Mouse (Mus musculus) stomach, embryonic 14.5 days (tissue): ENCODE results near the gene Stk38l. TPM values are rescaled to one million over a fixed set of nuclear protein-coding genes. Genes with fewer than 3 reads are reported as not detected.

ENCODE experiments used
- ATAC-seq: fragments of 200-750 bp; cut with Nextera tagmentation; 2 replicates; pipeline ENCODE4 v1.8.0; 2017; ENCODE audit warnings: low read depth, moderate TSS enrichment; ENCODE audit not compliant: insufficient number of reproducible peaks, insufficient read depth, low FRiP score
- H3K27ac ChIP-seq: fragments of 300-500 bp; sonication (generic); 2 replicates; pipeline ENCODE4 v1.5.1; 2014; ENCODE audit warnings: mild to moderate bottlenecking, low read length, moderate library complexity, mixed read lengths
- H3K27me3 ChIP-seq: fragments of 300-500 bp; sonication (generic); 2 replicates; pipeline ENCODE4 v1.6.1; 2014; ENCODE audit warnings: low read length, control low read depth, mixed read lengths; ENCODE audit not compliant: control insufficient read depth, insufficient read depth
- H3K36me3 ChIP-seq: fragments of 300-500 bp; sonication (generic); 2 replicates; pipeline ENCODE4 v1.6.1; 2014; ENCODE audit warnings: mild to moderate bottlenecking, control low read depth, low read length, moderate library complexity, mixed read lengths; ENCODE audit not compliant: control insufficient read depth, insufficient read depth
- H3K4me1 ChIP-seq: fragments of 300-500 bp; sonication (generic); 2 replicates; pipeline ENCODE4 v1.6.1; 2014; ENCODE audit warnings: low read length, control low read depth, mixed read lengths; ENCODE audit not compliant: control insufficient read depth, insufficient read depth
- H3K4me2 ChIP-seq: fragments of 300-500 bp; sonication (generic); replicated peaks from 2 replicates; pipeline ENCODE4 v1.6.1; 2014; ENCODE audit warnings: low read depth, low read length, control low read depth
- H3K4me3 ChIP-seq: fragments of 300-500 bp; sonication (generic); 2 replicates; pipeline ENCODE4 v1.5.1; 2014; ENCODE audit warnings: low read depth, low read length, control low read depth
- H3K9ac ChIP-seq: fragments of 300-500 bp; sonication (generic); replicated peaks from 2 replicates; pipeline ENCODE4 v1.6.1; 2014; ENCODE audit warnings: low read depth, mild to moderate bottlenecking, control low read depth, low read length, moderate library complexity, mixed read lengths
- H3K9me3 ChIP-seq: fragments of 300-500 bp; sonication (generic); 2 replicates; pipeline ENCODE4 v1.6.1; 2016; ENCODE audit warnings: low read depth, low read length, control low read depth; ENCODE audit not compliant: control insufficient read depth
- WGBS: fragments of 180-500 bp; shearing (Covaris S2); extraction: QIAGEN DNeasy Blood & Tissue Kit; methylation state at CpG from one replicate; pipeline ENCODE4 v1.1.7; 2014; 5-methylcytosine and 5-hydroxymethylcytosine counted together
- polyA plus RNA-seq: library from polyadenylated mRNA; unstranded; fragments of >200 nt; fragmentation: Nextera tagmentation; extraction: Ambion mirVana; gene quantifications from 2 replicates; pipeline ENCODE4 v1.2.1, GENCODE M21; 2014

Gene Stk38l
- polyA plus RNA-seq, 1 experiment from 2014 or later, result 25.0 TPM

DNA sequence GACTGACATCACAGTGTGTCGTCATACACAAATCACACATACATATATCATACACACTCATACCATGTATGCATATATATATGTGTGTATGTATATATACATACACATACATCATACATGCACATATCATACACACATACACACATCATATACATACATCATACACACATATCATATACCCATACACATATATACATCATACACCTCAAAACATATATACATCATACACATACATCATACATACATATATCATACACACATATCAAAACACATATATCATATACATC lies 100.6 kb downstream of the Stk38l start:
- H3K27ac ChIP-seq, result no peak overlapping the region
- no peak overlapping the region for H3K4me3 ChIP-seq
- no peak overlapping the region for H3K9ac ChIP-seq
- 95% methylated on average over 1 of the region's 1 CpGs for WGBS
- no peaks in the 10 kb centered on the region for H3K36me3 ChIP-seq
- H3K4me1 ChIP-seq, result no peaks in the 10 kb centered on the region
- ATAC-seq, result no peak
- H3K9me3 ChIP-seq, result no peaks in the 10 kb centered on the region
- no peak overlapping the region for H3K4me2 ChIP-seq
- no peaks in the 10 kb centered on the region for H3K27me3 ChIP-seq

Other genes with a start within 250 kb of the Stk38l start
- gene Itpr2, start 222.8 kb upstream of the Stk38l start, polyA plus RNA-seq, result 10.0 and 13.2 TPM in 2 replicates
- 102 and 105 TPM in 2 replicates for gene Fgfr1op2, start 147.8 kb upstream of the Stk38l start, polyA plus RNA-seq
- gene Ints13, start 147.2 kb upstream of the Stk38l start, polyA plus RNA-seq, result 58.0 and 58.6 TPM in 2 replicates
- 137 and 146 TPM in 2 replicates for gene Med21, start 82.4 kb upstream of the Stk38l start, polyA plus RNA-seq
- gene Tm7sf3, start 82.2 kb upstream of the Stk38l start, polyA plus RNA-seq, result 31.7 and 34.2 TPM in 2 replicates
- gene Arntl2, start 71.1 kb downstream of the Stk38l start, polyA plus RNA-seq, result 7.1 and 8.5 TPM in 2 replicates
- gene Smco2, start 125.1 kb downstream of the Stk38l start, polyA plus RNA-seq, result not detected in 2 replicates
- 41.9 and 52.1 TPM in 2 replicates for gene Ppfibp1, start 163.5 kb downstream of the Stk38l start, polyA plus RNA-seq
- gene 1700034J05Rik, start 229.4 kb downstream of the Stk38l start, polyA plus RNA-seq, result 0.43 and 0.54 TPM in 2 replicates